Mouse (Mus musculus): Measurements from ENCODE around the gene Hmga1b.
"Not testable (repeated sequence)": the region's sequence is repeated elsewhere in the genome, so short reads cannot be mapped to it uniquely, and the experiment has no call there.

Gene Hmga1b

DNA sequence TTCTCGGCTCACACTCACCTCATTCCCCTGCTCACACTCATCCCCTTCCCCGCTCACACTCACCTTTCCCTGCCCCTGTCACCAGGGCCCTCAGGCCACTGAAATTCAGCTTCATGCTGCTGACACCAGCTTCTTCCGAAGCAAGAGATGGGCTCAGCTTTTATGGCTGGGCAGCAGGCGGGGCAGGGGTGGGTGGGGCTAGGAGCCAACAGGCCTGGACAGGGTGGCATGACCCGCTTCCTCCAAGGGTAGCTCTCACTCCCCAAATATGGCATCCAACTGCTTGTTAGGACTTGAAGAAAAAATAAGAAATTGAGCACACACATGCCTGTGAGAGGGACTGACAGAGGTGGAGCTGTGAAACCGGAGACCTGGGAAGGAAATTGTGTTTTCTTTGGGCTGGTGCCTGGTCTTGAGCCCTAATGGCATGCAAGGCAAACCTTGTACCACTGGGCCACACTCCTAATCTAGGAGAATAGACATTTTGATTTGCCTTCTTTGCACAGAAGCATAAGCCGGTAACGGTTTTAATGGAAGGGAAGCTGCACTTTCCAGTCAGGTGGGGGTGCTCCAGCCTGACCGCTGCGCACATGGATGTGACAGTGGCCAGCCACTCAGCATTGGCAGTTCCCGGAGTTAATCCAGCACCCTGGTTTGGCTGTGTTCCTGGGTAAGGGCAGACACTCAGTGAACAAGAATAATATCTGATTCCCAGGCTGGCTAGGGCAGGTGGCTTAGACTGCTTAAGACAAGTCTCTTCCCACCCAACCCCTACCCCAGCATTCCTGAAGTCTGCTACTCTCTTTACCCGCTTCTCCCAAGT, 30.5 kb upstream of the Hmga1b start, which contains the start of gene Cbr2:
Cbr2 (minus strand) TSS at position 257 of the 823 bp plus-strand sequence.
- peak in 1 of 2 experiments; percentile 26 for DNase-seq (ENCODE audit: low spot score in 2 of 2)

DNA sequence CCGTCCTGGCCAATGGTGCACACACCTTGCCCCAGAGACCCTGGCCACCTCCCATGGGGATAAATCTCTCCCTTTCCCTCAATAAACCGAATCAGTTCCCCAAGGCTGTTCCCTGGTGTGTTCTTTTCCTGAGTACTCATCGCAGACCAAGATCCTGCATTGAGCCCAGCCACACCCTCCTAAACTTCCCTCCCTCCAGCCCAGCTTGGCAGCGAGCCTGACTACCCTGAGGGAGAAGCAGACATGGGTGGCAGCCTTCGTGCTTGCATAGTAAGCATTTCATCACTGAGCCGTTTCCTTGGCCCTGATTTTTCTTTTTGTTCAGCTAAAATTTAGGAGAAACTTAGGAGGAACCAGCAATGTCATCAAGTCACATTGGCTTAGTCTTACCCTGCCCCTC, 29.1 kb upstream of the Hmga1b start:
- DNase-seq (ENCODE audit: low spot score in 2 of 2): no peak

DNA sequence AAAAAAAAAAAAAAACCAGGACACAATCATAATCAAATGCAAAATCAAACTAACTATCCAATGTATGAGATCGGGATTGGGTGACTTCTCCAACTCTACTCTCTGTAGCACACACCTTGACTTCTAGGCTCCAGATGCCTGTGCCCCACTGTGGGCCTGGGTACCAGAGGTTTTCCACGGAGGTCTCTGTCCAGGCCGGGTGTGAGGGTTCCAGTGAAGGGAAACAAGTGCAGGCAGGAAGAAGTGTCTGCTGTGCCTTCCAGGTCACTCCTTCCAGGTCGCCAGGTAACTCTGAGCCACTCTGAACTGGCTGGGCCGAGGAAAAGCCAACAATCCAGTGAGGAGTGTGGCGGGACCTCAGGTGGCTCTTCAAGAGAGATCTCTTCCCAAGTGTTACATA, 26.2 kb upstream of the Hmga1b start:
- no peak for DNase-seq (ENCODE audit: low spot score in 2 of 2)

DNA sequence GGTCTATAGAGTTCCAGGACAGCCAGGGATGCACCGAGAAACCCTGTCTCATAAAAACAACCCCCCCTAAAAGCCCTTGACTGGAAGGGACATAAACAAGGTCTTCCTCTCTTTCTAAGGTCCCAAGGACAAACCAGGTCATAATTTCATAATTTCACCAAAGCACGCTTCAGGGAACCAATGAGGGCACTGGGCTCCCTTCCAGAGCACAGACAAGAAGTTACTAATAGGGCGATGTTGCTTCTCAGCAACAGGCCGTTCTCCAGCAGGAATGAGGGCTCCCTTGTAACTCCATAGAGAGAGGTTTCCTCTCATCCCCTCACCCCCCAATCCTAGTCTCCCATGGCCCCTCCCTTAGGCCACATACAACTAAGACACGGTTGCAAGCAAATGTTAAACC, 21.6 kb upstream of the Hmga1b start:
- DNase-seq (ENCODE audit: low spot score in 2 of 2): no peak

DNA sequence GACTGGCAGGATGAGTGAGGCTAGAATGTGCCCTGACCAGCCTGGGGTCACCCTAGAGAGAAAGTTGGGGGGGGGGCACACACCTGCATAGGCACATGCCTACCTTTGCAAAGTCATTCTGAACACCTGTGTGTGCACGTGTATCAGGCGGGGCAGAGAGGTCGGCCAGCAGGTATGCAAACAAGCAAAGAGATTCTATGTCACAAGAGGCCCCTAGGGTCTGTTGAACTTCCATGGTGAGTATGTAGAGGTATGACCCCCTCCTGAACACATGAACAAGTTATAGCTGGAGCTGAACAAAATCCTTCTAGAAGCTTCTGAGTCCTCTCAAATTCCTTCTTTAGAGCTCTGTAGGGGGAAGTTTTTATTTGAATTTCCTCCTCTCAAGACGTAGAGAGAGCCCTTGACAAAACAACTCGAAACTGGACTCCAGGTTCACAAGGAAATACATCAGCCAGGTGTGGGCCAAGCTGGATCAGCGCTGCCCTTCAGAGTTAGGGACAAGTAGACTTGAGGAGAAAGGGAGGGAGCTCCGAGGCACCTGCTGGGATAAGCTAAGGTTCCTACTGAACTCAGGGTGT, 18.4 kb upstream of the Hmga1b start:
- DNase-seq (ENCODE audit: low spot score in 2 of 2): no peak

DNA sequence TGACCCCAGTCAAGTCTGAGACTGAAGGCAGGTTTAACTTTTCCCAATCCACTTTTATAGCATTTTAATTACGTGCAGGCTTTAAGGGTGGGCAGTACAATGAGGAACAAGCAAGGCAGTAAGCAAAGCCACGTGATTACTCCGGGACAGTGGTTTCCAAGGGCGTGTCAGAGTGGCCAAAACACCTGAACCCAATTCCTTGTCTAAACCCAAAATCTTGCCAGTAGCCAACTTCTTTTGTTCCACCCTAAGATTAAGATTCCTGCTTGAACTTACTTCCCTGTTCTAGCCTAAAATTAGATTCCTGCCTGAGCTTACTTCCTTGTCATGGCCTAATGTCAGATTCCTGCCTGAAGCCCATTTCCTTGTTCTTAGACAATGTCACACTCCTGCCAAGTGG, 14.6 kb upstream of the Hmga1b start:
- DNase-seq (ENCODE audit: low spot score in 2 of 2): no peak

DNA sequence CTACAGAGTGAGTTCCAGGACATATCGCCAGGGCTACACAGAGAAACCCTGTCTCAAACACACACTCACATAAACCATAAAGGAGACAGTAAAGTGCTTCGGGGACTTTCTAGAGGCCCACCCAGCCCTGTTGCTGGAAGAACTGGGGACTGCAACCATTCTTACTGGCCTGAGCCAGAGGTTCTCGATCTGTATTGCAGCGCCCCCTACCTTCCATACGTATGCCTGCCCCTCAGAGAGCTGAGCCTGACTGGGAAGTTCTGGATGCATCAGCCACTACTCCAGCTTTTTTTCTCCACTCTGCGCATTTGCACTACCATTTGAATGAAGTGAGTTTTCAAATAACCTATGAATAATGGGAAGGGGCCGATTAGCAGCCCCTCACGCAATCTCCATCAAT, 13.2 kb upstream of the Hmga1b start:
- no peak for DNase-seq (ENCODE audit: low spot score in 2 of 2)

DNA sequence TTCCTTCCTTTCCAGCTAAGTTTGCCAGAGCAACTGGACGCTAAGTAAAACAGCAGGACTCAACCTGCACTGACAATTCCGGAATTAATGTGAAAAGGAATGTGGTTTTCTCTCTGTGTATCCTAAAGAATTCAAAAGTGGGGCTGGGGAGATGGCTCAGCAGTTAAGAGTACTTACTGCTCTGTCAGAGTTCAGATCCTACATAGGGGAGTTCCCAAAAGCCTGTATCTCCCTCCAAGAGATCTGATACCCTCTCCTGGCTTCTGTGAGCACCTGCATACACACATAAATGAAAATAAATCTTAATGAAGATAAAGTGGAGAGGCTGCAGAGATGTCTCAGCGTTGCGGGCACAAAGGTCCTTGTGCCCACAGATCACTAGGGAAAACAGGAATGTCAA, 11.0 kb upstream of the Hmga1b start:
- DNase-seq (ENCODE audit: low spot score in 2 of 2): no peak

DNA sequence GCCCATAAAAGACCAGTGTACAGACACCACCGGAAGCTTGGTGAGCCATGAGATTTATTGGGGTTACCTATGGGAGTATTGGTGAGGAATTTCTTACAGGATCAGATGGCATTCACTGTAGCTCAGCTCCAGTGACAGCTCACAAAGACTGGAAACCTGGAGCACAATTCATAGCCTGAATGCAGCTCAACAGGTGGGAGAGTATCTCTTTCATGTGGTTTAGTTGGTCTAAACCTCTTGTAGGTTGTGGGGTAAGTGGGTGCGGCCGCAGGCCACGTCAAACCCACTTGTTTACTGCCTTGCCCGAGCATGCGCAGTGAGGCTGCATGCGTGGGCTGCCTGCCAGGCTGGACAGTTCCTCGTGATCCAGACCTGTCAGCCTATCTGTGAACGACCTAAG, 2.4 kb upstream of the Hmga1b start:
- DNase-seq (ENCODE audit: low spot score in 2 of 2): no peak

DNA sequence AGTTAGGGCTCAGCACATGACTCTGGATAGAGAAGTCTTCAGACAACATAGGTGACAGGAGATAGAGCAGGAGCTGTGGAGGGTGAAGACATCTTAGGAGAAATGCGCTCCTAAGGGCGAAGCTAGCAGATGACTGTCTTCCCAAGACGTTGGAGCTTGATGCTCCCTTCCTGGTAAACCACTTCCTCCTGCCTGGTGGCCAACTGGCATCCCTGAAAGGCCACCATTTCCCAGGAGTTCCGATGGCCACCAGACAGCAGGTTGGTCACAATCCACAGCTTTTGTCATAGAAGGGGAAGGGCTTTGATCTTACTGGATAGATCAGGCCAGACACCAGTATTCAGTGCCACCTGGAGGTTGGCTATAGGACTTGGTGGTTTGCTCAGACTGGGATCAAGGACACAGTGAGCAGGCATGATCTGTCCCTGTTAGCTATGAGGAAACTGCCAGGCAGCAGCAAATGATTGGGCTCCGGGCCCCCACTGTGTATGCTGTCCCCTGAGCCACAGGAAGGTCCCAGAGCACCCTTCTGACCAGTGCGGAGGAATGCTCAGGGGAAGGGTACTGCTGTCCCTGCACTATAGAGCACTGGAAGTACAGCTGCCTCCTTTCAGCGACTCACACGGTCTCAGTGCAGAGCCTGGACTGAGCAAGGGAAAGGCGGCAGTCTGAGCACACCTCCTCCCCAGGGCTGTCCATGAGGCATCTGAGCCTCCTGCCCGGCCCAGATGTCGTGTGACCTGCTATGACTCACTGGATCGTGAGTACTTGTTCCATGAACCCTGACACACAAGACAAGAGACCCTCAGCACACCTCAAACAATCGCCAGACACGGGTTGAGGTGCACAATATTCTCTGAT, 553 bp upstream of the Hmga1b start:
- no peak for DNase-seq (ENCODE audit: low spot score in 2 of 2)

DNA sequence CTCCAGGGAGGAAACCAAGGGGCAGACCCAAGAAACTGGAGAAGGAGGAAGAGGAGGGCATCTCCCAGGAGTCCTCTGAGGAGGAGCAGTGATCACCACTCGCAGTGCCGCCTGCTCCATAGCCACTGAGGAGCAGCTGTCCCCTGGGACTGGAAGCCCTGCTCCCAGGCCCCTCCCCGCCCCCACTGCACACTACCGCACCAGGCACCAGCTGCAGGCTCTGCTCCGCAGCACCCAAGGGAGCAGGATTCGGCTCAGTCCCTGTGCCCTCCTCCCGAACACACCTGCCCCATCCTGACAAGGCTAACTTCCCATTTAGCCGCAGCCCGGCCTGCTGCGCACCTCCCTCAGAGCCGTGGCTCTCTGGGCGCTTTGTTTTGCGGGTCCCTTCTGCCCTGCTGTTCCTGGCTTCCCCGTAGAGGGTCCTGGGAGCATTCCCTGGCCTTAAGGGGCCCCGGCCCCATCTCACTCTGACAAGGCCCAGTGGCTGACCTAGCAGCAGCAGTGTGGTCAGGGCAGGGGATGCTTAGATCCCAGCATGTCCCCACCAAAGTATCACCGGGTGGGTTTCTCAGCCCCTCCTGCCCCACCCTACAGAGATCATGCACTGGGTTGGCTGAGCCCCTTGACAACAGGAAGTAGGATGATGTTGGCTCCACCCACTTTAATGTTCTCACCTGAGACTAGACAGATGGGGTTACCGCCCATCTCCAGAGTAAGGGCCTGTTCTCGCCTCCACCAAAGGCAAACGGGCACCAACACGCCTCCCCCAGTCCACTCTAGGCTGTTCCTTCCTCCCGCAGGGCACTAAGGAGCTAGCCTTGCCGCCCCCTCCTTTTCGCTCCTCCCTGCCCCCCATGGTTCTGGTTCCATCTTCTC, 766 bp downstream of the Hmga1b start:
- DNase-seq (ENCODE audit: low spot score in 2 of 2): not testable (repeated sequence)

DNA sequence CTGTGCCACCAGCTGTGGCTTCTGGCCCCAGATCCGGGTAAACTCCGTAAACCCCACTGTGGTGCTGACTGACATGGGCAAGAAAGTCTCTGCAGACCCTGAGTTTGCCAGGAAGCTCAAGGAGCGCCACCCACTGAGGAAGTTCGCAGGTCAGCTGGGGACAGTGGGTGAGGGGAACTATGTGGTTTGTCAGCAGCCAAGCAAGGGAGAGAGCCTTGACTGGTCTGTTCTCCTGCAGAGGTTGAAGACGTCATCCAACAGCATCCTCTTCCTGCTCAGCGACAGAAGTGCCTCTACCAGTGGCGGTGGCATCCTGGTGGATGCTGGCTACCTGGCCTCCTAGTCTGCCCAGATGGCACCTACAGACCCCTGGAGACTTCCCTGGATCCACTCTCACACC, 4.4 kb downstream of the Hmga1b start:
- not testable (repeated sequence) for DNase-seq (ENCODE audit: low spot score in 2 of 2)

DNA sequence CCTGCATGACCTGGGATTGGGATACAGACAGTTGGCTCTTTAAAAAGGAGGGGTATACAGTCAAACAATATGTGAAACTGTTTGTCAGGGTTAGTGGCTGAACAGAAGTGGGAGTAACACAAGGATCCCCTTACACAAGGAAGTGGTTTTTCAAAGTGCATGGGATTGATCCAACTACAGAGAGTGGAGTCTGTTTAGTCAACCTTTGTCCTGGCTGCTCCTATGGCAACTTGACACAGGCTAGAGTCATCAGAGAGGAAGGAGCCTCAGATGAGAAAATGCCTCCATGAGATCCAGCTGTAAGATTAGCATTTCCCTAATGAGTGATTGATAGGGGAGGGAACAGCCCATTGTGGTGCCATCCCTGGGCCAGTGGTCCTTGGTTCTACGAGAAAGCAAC, 5.6 kb downstream of the Hmga1b start:
- no peak for DNase-seq (ENCODE audit: low spot score in 2 of 2)

DNA sequence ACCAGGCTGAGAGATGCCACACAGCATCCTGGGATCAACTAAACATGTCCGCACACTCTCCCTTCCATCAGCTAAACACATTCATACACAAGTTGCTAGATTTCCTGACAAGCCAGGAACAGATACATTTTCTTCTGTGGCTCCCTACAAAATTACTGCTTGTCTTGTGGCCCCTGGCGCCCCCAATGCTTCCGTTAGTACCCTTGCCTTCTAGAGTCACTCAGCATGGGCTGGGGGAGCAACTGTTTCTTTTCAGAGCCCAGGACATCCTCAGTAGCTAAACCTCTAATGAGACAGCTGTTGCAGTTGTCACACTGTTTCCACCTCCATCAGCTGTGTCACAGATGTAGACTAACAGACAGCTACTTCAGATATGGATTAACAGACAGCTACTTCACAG, 10.2 kb downstream of the Hmga1b start:
- DNase-seq (ENCODE audit: low spot score in 2 of 2): no peak

DNA sequence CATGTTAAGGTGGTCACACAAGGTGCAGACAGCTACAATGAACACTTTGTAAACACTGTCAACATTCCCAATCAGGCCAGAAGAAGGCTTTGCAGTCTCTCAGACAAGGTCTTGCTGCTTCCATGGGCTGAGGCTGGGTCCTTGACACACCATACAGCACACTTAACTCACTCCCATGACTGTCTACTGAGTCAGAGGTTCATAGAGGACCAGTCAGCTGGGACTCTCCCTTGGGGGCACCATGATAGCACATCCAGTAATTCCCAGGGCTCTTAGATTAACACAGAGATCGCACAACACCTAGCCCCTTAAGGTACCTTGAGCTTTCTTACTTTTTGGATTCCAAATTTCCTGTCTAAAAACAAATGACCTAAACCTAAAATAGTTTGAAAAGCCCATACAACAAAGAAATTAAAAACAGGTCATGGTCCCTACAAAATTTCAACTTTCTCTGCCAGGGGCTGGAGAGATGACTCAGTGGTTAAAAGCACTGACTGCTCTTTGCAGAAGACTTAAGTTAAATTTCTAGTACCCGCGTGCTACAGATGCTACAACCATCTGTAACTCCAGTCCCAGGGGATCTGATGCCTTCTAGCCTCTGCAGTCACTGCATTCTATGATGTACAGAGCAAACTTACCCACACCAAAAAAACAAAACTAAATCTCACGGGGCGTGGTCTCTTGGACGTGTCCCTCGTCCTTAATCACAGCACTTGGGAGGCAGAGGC, 11.0 kb downstream of the Hmga1b start:
- DNase-seq (ENCODE audit: low spot score in 2 of 2): no peak

DNA sequence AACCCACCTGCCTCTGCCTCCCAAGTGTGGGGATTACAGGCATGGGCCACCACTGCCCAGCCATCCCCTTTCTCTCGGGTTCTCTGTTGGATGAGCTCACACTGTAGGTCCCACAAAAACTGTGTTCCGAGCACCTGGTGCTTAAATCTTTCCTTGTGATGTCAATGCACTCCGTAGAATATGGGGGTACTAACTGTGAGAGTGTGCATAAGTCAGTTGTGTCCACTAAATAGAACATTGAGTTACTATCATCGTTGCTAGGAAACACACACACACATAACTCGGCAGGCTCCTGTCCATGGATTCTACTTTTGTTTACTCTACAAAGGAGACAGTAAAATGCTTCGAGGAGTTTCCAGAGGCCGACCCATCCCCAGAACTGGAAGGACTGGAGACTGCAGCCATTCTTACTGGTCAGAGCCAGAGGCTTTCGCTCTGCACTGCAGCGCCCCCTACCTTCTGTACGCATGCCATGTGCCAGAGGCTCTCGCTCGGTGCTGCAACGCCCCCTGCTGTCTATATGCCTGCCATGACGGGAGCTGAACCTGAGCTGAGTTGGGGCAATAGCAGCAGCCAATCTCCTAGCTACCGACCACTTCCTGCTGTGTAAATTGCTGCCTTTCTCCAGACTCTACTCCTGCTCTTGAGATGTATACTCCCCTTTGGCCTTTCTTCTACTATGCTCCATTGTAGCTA, 13.3 kb downstream of the Hmga1b start:
- DNase-seq (ENCODE audit: low spot score in 2 of 2): peak; percentile 88 to 96

DNA sequence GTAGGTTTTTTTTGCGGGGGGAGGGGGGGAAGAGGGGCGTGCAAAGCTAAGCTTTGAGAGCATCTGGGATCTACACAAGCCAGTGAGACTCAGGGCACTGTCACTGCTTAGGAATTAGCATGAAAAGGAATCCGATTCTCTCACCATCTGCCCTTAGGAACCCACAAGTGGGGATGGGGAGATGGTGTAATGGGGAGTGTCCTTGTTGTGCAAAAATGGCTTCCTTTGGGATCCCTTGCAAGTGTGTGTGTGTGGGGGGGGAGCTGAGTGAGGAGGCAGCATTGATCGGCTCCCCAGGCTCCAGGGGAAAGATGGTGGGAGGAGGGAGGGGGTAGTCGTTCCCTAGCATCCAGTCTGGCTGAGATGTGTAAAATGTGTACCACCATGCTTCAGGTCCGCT, 14.5 kb downstream of the Hmga1b start:
- no peak for DNase-seq (ENCODE audit: low spot score in 2 of 2)

DNA sequence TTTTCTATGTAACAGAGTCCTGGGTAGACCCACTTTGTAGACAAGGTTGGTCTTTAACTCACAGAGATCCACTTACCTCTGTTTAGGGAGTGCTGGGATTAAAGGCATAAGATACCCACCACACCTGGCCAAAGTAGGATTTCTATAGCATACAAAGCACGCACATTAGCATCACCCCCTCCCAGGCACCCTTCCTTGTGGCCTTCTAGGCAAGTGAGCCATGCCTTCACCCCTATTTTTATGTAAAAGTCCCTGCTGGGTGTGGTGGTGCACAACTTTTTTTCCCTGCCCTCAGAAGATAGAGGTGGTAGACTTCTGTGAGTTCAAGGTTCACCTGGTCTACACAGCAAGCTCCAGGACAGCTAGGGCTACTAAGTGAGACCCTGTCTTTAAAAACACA, 17.3 kb downstream of the Hmga1b start:
- DNase-seq (ENCODE audit: low spot score in 2 of 2): no peak

DNA sequence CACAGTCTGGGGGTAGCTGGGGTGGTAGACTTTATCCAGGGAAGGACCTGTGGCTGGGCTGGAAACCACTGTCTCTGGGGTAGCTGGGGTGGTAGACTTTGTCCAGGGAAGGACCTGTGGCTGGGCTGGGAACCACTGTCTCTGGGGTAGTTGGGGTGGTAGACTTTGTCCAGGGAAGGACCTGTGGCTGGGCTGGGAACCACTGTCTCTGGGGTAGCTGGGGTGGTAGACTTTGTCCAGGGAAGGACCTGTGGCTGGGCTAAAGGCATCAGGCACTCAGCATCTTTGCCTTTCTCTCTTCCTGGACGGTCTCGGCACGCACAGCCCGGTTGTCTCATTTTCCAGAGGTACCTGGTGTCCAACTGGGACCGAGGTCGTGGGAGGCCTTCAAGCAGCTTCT, 18.8 kb downstream of the Hmga1b start:
- not testable (repeated sequence) for DNase-seq (ENCODE audit: low spot score in 2 of 2)

DNA sequence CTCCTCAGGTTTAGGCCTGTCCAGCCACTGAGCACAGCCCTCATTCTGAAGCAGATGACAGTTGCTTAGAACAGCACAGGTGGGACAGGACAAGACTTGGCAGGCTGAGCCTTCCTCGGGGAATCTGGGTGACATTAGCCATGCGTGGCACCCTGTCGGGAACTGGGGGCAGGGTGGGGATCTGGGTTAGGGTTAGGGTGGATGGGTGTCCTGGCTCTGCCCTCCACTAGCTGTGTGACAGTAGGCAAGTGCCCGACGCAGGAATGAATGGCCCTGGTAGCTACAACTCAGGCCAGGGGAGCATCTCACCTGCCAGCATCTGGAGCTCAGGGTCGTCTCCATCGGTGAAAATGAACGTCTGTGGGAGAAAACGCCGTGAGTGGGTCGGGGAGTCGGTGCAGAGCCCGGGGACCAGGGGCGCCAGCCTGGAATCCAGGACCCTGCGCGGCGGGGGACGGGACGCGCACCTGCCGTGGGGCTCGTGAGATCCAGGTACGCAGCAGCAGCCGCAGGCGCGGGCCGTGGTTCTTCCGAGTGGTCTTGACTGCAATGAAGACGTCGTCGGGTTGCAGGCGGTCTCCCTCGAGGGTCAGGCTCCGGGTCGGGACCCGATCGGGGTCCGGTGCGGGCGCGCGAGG, 21.0 kb downstream of the Hmga1b start:
- DNase-seq (ENCODE audit: low spot score in 2 of 2): no peak

Data from urinary bladder, postnatal 4 days (tissue).